Mouse (Mus musculus) 3T3-L1 (cell line): ENCODE measurements around the gene Lats2.

Experiments used
- DNase-seq: peaks from one replicate; pipeline ENCODE4 v3.0.0-alpha.2; 2015; ENCODE audit warnings: low read depth, low spot score

Lats2 gene

DNA sequence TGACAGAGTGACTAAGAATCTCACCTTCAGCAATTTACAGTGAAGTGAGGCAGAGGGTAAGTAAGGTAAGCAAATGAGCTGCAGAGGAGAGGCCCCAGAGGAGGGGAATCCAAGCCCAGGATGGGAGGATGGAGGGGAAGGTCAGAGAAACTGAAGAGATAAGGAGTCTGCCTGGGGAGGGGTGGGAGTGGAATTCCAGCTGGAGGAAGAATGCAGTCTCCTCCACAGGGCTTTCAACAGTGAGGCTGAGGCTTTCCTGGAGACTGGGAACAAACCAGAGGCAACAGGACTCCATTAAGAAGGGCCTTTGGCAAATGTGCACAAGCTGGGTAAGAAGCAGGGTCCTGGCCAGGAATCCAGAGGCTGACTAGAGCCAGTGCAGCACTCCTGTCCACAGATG is 21.1 kb downstream of the Lats2 start:
- no peak for DNase-seq

DNA sequence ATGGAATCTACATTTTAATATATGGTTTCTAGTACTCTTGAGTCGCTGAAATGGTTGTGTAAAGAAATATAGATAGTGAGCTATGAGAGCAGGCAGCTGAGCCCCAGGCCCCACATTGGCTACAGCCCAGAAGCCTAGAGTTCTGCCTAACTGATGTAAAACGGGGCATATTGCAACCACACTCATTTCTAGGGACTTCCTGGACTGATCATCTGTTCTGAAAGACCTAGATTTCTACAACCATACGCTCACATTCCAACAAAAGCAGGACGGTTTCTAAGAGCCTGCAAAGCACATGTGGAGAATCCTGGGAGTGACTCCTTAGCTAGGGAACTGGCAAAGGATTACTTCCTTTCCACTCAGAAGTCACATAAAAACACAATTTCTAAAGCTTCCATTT is 22.0 kb downstream of the Lats2 start:
- no peak for DNase-seq

DNA sequence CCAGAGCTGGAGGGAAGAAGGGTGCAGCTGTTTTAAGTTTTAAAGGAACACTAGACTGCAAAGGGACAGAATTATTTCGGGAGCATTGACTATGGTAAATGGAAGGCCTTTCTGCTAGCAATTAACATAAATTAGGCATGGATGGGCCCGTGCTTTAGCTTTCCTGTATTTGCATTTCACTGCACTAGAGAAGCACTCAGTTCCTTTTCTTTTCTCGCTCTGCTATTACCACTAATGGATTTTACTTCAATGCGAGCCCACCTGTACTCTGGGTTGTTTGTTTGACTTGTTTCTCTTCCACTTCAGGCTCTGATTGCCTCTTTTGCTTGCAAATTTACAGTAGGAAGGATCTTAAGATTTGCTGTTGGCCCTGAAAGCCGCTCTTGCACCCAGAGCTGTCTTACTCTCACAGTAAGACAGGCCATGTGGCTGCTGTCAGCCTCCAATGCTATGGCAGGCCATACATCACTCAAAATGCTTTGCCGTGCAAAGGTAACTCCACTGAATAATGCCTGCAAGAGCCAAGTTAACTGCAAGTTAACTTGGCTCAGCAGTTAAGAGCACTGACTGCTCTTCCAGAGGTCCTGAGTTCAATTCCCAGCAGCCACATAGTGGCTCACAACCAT is 25.4 kb downstream of the Lats2 start:
- no peak for DNase-seq

DNA sequence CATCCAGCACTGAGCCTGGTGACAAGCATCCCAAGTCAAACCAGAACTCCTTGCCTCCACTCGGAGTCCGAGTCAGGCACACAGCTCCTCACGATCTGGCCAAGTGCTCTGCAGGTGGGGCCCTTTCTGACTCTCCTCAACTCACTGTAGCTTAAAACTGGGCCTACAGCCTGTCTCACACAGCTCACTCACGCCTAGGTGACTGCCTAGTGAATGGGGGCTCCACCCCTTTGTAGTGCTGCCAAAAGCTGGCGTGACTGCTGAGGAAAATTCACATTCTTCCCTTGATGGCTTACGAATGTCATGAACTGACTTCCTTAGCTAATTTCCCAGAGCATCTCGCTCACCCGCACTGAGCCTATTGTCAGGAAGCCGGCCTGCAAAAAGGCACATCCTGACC is 27.7 kb downstream of the Lats2 start:
- peak; percentile 53 for DNase-seq

DNA sequence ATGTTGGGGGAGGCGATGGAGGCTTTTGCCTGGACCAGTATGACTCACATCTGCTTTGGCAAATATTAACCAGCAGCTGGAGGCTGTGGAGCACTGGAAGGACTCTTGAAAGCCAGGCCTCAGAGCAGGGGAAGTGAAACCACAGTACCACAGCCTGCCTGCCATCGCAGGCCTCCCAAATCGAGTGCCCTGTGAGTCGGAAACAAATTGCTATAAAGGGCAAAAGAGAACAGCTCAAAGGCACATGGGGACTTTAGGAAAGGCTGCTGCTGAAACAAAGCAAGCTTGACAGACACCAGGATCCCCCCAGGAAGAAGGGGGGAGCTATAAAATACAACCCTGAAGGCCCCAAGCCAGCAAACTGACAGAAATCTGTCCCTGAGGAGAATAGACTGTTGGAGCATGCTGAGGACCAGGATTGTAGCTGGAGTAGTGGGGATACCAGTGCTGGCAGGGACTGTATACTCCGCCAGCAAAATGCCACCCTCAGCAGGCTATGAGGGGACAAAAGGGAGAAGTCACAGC is 28.2 kb downstream of the Lats2 start:
- DNase-seq: peak; percentile 79

DNA sequence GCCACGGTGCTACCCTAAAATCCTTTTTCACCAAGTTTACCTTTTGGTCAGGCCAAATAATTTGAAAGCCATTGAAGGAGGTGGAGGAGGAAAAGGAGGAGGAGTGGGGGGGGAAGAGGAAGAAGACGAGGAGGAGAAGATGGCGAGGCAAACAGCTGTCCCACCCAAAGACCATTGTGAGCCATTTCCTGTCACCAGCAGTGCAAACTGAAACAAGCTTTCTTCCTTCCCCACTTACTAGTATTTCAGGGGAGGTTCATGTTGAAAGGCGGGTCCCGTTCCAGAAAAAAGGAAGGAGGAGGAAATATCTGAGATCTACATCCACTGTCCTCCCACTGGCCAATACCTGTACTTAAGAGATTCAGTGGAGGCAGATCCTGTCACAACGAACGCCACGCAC is 28.8 kb downstream of the Lats2 start:
- DNase-seq: no peak

DNA sequence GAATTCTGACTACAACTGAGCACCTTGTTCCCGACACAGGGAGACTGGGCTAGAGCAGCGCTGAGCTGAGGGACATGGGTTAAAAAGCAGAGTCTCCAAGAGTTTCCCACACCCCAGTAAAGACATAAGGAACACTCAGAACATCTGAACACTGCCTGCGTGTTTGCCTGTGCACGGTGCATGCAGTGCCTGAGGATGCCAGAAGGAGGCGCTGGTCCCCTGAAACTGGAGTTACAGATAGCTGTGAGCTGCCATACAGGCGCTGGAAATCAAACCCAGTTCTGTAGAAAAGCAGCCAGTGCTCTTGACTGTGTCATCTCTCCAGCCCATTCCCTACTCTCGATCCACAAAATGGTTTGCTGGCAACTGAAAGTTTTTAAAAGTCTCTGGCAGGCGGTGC is 32.0 kb downstream of the Lats2 start:
- peak; percentile 15 for DNase-seq

DNA sequence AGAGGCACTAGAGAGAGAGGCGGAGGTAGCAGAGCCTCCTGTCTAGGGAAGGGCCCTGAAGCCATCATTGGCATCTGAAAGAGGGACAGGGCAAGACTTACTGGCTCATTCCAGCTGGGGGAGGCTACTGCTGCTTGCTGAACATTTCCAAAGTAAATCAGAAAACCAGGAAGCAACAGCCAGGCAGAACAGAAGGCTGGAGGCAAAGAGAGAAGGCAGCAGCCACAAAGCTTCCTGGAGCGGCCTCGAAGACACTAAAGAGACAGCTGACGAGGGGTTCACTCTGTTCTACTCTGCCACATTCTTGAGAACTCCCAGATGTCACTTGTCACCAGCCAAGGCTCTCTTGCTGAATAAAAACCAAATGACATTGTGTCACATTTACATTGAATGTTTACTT is 33.7 kb downstream of the Lats2 start:
- no peak for DNase-seq

DNA sequence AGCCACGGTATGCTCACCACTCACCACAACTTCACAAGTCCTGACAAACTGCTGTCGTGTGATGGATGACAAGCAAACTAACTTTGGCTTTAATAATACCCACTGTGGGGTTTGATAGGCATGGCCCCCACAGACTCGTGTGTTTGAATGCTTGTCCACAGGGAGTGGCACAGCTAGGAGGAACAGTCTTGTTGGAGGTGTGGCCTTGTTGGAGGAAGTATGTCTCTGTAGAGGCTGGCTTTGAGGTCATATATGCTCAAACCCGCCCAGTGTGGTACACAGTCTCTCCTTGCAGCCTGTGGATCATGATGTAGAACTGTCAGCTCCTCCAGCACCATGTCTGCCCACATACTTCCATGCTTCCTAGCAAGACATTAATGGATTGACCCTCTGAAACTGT is 39.9 kb downstream of the Lats2 start:
- peak; percentile 19 for DNase-seq

DNA sequence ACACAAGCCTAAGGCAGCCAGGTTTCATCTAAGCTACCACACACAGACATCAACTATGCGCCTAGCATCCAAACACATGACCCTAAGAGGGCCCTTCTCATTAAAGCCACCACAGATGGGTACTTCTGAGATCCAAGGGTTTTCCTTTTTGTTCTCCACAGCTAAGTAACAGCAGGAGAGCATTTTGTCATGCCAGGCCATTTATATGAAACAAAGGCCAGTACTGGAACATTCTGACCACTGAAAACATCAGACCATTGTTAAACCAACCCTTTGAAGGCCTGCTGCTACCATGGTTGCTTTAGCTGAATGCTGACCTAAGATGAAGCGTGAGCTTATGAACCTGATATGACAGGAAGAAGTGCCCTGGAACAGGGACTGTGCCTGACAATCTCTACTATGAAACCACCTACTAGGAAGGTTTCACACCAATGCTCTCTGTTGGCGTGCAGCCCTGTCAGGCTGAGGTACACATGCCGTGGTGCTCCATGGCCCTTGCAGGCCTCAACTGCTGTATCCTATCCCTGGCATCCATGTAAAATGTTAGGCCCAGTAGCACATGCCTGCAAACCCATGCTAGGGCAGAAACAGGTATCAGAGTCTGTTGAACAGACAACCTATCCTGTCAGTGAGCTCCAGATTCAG is 41.5 kb downstream of the Lats2 start:
- no peak for DNase-seq

DNA sequence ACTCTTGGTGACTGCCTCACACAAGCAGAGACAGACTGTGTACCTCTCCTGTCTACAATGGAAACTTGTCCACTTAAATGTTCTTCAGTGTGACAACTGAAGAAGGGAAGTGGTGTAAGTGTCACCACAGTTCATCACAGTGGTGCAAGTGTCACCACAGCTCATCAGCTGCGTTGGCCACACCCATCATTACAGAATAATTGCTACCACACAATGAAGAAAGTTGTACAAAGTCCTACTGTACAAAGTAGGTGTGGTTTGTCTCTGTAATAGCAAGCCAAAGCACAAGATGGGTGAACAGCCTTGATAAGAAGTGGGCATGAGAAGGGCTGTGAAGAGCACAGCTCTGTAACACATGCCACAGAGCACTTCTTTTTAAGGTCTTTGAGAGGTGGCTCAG is 45.3 kb downstream of the Lats2 start:
- DNase-seq: no peak

DNA sequence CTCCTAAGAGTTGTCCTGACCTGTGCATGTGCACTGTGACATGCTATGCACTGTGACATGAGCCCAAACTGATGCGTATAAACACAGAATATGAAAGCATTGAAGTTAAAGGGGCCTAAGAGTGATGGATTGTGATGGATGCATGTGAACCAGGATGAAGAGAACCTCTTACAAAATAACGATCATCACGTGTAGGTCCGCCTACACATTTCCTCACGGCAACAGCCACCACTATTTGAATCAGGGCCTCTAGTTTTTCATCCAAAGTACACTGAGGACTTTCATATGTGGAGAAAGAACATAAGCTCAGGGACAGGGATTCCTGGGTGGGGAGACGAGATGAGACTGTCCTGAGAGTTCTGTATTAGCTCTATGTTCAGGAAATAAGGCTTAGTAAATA is 47.1 kb downstream of the Lats2 start:
- no peak for DNase-seq

DNA sequence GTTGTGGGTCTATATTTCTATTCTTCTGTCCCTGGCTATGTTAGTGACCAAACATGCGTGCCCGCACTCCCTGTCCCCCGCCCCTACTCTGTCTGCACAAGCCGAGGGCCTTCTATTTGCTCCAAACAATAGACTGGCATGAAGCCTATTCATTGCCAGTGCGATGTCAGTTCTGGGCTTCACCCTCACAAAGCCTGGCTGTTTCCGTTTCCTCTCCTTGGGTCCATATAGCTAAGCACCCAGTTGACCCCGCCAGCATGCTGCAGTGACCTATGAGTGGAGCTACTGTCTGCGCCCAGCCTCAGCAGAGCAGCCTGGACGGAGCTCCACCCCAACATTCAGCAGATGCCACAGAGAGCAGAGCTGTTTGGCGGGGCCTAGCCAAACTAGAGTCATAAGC is 49.0 kb downstream of the Lats2 start:
- DNase-seq: no peak

DNA sequence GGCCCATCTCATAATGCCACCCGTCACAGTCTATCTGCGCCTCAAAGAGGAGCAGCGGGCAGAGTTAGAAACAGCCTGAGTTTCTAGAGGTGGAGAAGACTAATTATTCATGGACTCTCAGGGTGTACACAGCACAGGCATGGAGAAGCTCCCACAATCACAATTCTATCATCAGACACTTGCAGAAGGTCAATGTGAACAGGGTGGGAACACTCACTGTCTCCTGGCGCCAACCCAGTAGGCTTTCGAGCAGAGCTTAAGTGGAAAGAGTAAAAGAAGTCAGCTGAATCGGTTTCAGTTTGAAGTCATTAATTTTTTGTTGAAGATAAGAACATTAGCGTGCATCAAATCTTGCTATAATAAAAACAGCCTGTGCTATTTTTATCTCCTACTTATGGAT is 49.6 kb downstream of the Lats2 start:
- DNase-seq: no peak

DNA sequence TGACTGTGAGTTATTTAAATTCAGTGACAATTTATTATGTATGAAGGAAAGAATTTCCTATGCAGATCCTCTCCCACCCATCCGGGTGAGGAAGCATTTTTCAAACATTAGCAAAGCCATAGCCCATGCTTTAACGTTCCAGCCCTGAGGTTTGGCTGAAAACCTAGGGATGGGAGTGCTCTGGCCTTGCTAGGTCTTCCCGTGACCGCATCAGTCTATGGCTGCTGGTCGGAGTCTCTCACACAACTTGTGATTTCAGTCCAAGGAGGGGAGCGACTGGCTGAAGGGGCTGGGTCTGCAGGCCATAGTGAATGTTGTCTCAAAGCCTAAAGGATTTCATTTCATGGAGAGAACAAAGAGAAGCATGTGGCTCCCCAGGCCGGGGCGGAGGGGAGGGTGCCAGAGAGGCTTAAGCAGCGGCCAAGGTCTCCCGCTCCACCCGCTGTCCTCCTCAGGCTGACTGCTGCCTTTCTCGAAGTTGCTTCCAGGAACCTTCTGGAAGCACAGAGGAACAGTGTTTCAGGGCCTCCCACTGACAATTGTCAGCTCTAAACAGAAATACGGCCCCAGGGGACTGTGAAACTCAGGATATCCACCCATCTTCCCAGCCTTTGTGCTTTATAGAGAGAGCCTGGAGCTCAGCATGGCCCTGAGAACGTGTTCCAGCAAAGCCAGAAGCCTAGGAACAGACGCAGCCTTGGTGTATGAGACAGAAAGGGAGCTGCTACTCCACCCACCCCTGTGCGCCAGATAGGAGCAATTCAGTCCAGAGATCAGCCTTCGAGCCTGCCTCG is 50.9 kb downstream of the Lats2 start:
- DNase-seq: no peak

DNA sequence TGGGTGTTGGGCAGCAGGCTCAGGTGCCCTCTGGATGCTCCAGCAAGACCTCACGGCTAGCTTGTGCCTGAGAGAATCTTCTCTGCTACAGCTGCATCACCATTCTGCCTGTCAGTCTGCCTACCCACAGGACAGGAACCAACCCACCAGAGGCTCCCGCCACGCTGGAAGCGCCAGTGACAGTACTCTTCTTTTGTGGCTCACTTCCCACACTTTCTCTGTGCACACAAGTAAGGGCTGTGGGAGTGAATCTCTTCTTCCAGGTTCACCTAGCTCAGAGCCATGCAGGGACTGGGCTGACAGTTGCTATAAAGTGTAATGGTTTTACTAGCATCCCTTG is 51.5 kb downstream of the Lats2 start:
- no peak for DNase-seq

DNA sequence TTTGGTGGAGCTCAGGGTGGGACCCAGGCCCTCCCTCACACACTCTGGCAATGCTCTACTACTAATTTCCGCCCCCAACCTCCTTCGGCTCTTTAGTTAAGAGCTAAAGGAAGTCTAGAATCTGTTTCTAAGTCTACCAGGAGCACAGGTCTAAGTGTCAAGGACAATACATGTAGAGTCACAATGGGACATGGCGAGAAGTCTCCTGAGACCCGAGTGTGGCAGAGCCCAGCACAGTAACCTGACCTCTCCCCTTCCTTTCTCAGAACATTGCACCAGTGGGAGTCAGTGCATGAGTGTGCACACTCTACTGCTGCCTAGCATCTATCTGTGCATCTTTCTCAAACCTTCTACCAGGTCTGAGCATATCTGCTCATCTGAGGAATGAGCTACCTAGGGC is 52.4 kb downstream of the Lats2 start:
- DNase-seq: no peak

DNA sequence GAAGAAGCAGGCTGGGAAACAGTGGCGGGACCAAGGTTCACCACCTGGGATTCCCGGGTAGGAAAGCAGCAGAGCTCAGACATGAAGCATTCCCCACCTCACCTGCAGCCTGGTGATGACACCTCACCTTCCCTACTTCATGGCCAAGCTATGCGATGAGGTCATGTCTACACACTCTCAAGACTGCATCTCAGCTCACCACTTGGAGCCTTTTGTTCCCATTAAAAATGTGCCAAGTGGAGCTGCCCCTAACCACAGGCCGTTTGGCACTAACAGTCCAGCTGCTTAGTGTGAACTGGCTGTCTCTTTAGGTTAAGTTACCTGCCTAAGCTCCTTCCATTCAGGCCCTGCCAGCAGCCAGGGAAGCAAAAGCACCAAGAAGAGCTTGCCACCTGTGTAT is 53.1 kb downstream of the Lats2 start:
- DNase-seq: no peak

DNA sequence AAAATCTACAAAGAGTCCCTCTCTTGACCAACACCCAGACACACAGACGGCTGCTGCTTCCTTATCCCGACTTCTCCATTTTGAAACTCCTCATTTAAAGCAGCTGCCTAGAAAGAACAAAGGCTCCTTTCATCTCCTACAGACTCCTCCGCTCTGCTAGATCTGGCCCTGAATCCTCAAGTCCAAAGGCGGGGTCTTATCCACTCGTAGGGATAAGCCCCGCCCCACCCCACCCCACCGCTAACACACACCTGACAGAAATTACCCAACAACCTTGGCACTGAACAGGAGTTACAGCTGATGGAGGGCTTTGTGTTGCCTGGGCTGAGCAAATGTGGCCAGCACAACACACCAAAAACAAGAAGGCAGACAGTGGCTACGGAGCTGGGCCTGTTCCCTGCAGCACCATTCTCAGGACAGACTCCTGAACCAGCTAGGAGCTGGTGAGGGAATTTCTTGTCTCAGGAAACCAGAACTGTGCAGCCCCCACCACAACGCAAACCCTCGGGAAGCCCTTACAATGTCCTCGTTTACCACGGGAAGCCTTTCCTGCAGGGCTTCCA is 56.2 kb downstream of the Lats2 start:
- no peak for DNase-seq

DNA sequence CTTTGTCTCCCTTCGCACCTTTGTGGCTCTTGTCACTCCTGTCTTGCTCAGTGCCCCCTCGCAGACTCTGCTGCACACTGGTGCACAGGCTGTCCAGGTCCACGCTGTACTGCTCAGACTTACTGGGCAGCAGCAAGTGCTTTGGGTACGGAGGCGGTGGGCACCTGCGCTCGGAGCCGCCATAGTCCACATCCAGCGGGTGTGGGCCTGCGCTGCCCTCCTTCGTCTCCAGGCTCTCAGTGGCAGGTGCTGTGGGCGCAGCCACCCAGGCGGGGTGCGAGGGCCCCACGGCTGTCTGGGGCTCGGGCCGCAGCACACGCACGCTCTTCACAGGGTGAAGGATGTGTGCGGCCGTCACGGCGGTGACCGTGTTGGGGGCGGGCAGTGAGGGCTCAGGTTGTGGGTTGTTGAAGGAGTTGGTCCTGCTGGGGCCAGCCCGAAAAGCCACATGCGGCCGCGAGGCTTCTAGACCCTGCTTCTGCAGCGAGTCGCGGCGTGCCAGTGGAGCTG is 58.7 kb downstream of the Lats2 start:
- no peak for DNase-seq

DNA sequence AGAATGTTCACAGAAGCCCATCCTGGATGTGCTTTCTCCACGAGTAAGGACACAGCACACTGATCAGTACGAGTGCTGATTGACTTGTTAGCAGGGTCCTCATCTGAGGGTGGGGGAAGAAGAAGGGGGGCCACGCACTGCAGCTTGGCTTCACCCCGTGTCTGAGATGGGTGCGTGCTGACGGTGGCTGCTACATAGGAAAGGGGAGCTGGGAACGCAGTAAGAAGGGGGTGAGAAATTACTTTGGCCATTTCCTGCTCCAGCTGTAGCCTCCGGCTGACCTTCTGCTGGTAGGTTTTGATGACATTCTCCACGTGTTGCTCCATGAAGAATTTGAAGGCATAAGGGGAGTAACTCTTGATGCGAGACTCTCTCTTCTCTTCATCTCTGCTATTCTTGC is 59.2 kb downstream of the Lats2 start:
- no peak for DNase-seq

DNA sequence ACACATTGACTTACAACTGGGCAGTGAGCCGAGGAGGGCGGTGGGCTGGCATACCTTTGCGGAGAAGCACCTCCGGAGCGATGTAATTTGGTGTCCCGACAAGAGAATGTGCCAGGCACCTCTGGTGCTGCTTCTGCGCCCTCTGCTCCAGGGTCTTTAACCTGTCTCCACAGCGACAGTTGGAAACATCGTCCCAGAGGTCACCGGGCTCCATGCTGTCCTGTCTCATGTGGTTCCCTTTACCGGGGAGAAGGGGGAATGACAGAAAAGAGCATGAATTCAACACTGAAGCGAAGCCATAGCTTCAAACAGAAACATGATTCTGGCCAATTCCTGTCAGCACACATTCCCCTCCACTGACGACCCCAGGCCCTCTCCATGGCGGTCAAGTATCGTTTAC is 62.1 kb downstream of the Lats2 start:
- DNase-seq: no peak
